Mouse (Mus musculus) layer of hippocampus, adult 18-20 months (tissue): ENCODE data around the gene Spag9. TPM values are rescaled to one million over a fixed set of nuclear protein-coding genes. Genes with fewer than 3 reads are reported as not detected.
A peak's percentile ranks its signal among the peaks of the same experiment; 100 is the strongest.

Experiments used
- DNase-seq, 2 experiments: peaks; one replicate each; pipeline ENCODE4 v3.0.0; 2022; ENCODE audit warnings: low spot score in 2 of 2
- long read RNA-seq: library from polyadenylated mRNA; stranded (forward); transcript quantifications from one replicate; pipeline ENCODE4 v2.0.0, GENCODE M21; 2021
- total RNA-seq, 2 experiments: library from RNA; stranded (reverse); gene quantifications; 2 replicates each; pipeline ENCODE4 v1.2.3; 2021

Gene Spag9
- total RNA-seq: 100 to 1,000 TPM; 212 to 219 TPM
- long read RNA-seq, full-length matches to known transcripts: 9 of 67 reads
- long read RNA-seq, partial matches to known transcripts: 24 of 67 reads
- long read RNA-seq, other reads (novel, unspliced or antisense): 34 of 67 reads

GRCm38 (mm10) chr11:93995720-93996305 is at the start of gene Spag9:
Gene Spag9, plus strand, starts transcription at chr11:93996091.
- peak; percentile 89 to 95 for DNase-seq

DNA sequence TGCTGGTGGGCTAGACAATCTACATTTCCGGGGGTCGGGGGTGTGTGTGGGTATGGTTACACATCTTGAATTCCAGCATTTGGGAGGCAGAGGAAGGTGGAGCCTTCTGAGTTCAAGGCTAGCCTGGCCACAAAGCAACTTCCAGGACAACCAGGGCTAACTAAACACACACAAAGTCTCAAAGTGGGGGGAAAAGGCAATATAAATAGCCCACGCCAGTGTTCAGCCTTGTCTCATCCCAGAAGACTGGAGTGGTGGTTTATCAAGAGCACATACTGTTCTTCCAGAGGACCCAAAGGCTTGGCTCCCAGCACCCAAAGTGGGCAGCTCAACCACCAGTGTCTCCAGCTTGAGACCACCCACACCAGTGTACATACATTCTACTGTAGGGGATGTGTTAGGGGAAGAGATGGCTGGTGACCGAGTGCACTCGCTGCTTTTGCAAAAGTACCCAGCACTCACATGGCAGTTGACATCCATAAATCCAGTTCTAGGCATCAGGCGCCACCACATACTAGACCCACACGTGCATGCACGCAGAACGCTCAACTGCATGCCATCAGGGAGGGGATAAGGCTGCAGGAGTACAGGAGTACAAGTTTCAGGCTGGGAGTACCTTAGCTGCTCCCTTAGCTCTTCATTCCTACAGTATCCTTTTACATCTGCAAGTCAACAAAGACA is 46.9 kb upstream of the Spag9 start:
- no peak for DNase-seq

GRCm38 (mm10) chr11:93950045-93950444 is 45.8 kb upstream of the Spag9 start:
- DNase-seq: no peak

GRCm38 (mm10) chr11:93952376-93952775 is 43.5 kb upstream of the Spag9 start:
- DNase-seq: no peak

DNA sequence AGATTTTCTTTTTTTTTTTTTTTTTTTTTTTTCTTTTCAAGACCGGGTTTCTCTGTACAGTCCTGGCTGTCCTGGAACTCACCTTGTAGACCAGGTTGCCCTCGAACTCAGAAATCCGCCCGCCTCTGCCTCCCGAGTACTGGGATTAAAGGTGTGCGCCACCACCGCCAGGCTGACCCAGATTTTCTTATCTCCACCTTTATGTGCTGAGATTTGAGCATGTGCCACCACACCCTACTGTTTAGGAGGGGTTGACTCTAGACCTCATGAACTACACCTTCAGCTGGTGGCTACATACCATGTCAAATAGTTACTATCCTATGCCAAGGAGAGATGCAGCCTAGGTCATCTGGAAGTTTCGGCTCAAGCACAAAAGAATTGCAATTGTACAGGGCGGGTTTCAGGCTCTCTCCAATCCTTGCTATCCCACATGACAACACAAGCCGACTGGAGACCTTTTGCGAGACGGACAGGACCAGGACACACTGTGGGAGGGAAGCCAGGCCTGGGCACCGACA is 41.1 kb upstream of the Spag9 start:
- no peak for DNase-seq

DNA sequence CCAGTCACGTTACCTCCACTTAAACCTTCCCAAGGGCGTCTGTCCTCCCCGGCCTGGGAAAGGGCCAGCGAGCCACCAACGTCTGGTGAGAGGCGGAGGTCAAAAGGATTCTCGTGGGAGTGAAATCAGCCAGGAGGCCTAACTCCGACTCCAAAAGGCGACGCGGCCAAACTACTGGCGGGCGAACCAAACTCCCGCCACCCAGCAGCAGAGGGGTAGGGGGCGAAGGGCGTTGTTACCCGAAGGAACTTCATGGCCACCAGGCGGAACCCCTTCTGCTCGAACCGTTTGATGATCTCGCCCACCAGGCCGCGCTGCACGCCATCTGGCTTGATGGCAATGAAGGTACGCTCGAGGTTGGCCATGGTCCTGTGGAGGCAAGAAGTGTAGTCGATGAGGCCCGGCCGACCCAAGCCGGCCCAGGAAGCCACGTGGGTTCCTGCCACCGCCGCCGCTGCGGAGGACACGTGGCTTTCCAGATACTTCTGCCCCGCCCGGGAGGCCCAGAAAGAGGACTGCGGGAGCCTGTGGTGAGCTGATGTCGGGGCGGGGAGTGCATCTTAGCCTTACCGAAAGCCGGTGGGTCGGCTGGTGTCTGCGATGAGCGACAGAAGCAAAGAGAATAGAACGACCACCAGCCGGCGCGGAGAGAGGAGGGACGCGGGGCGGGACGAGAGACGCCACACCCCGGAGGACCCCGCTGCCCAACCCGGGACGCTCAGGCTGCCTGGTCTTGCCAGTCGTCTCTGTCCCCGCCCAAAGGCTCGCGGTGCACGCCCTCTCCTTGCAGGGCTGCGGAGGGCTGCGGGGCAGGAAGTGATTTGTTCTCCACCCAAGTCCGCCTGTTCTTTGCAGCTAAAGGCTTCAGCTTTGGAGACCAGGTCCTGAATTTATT is 40.4 kb upstream of the Spag9 start:
- peak; percentile 85 to 88 for DNase-seq

GRCm38 (mm10) chr11:93956159-93956558 is 39.7 kb upstream of the Spag9 start, which contains the start of gene Nme2:
Gene Nme2, minus strand, starts transcription at chr11:93956259.
- DNase-seq: no peak

DNA sequence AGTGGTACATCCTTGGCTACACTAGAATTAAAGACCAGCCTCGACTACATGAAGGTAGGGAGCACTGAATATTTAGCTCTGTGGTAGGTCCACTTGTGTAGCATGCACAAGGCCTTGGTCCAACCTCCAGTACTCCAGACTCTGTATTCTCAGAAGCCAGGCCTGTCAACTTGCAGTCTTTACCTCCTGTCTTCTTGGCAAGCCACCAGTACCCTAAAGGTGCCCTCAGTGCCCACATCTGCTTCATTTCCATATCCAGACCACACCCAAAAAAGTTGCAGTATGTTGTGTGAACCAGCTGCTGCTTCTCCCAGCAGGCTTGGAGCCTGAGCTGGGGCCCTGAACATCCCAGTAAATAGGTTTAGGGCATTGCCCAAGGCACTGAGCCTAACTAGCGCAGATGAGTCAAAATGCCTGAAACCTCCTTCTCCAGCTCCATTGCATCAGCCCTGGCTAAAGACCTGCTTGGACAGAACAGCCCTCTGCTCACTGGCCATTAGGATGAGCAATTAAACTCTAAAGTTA is 38.8 kb upstream of the Spag9 start:
- no peak for DNase-seq

DNA sequence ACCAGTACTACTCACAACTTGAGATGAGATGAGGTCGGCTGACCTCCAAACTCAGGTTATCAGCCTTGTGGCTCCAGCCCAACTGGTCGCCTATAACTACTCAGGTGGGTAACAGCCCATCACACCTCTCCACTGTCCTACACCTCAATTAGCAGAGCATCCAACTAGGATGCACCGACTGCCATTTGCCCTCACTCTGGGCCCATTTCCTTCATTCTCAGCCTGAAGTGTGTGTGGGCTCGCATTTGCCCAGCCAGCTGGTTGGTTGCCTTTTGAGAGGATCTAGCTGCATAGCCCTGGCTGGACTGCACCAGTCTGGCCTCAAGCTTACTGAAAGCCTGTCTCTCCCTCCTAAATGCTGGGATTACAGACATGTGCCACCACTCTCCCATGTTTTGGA is 38.1 kb upstream of the Spag9 start:
- DNase-seq: no peak

DNA sequence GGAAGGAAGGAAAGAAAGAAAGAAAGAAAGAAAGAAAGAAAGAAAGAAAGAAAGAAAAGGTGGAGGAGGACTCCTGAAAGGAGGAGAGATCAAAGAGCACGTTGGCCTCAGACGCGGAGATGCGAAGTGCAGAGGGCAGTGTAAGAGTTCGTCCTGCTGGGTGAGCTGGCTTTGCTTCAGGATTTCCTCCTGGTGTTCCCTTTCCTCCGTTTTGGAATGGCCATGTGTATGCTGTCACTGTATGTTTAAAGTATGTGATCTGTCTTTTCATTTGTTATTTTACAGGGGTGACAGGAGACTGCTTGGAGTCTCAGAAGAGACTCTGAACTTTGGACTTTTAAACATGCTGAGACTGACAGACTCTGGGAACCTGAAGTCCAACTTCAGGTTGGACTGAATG is 34.4 kb upstream of the Spag9 start:
- no peak for DNase-seq

GRCm38 (mm10) chr11:93963013-93963412 is 32.9 kb upstream of the Spag9 start:
- no peak for DNase-seq

DNA sequence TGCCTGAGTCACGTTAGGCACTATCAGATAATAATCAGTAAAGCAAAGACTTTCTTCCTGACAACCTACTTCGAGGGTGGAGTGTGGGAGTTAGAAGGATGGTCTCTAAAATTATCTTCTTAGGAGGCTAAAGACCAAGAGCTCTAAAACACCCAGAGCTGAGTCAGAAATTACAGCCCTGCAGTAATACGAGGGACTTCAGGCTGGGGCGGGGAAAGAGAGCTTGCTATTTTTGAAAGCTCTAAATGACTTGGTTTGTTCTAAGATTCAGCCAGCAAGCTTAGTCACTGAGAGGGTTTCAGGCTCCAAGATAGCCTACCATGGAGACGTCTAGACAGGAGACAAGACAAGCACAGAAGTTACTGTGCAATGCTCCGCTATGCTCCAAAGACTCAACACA is 30.5 kb upstream of the Spag9 start:
- DNase-seq: no peak

GRCm38 (mm10) chr11:93967381-93967780 is 28.5 kb upstream of the Spag9 start:
- DNase-seq: no peak

GRCm38 (mm10) chr11:93968005-93968847 is 27.7 kb upstream of the Spag9 start, which contains the start of the genes Gm20390 and Nme1:
Gene Gm20390, minus strand, starts transcription at chr11:93968293.
Gene Nme1, minus strand, starts transcription at chr11:93968521.
- peak; percentile 95 to 99 for DNase-seq

GRCm38 (mm10) chr11:93968848-93969128 is 27.1 kb upstream of the Spag9 start:
- no peak for DNase-seq

DNA sequence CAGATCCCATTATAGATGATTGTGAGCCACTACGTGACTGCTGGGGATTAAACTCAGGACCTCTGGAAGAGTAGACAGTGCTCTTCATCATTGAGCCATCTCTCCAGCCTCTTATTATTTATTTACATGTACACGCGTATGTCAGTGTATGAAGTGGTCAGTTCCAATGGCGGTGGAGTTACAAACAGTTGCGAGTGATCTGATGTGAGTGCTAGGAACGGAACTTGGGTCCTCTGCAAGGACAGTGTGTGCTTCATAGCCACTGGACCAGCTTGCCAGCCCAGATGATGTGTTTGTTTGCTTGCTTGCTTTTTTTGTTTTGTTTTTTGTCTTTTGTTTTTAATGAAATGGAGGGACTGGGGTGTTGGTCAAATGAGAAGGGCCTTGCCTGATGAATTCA is 26.7 kb upstream of the Spag9 start:
- DNase-seq: no peak

DNA sequence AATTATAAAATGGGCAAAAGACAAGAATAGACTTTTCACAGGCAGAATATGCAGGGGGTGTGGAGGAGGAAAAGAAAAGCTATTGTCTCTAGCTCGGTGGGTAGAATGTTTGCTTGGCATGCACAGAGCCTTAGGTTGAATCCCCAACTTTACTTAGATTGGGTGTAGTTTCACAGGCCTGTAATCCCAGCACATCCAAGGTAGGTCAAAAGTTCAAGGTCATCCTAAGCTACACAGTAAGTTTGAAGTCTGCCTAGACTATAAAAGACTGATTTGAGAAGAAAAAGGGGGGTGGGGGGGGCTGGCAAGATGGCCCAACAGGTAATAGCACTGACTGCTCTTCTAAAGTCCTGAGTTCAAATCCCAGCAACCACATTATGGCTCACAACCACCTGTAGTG is 26.1 kb upstream of the Spag9 start:
- DNase-seq: no peak

DNA sequence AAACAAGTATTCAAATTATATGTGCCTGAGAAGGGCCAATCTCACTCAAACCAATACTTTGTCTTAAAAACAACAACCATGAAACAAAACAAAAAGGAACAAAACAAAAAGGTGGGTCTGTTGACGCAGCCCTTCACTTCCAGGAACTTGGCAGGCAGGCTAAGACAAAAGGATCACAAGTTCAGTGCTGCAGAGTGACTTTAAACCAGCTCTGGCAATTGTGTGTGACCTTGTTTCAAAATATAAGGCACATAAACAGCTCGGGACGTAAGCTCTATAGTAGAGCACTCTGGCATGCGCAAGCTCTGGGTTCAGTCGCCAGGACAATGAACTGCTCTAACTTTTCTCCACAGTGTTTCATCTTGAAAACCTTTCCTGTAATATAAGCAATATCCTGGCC is 22.9 kb upstream of the Spag9 start:
- DNase-seq: no peak

- DNase-seq: no peak
Observed at GRCm38 (mm10) chr11:93979502-93980049, 16.3 kb upstream of the Spag9 start.

DNA sequence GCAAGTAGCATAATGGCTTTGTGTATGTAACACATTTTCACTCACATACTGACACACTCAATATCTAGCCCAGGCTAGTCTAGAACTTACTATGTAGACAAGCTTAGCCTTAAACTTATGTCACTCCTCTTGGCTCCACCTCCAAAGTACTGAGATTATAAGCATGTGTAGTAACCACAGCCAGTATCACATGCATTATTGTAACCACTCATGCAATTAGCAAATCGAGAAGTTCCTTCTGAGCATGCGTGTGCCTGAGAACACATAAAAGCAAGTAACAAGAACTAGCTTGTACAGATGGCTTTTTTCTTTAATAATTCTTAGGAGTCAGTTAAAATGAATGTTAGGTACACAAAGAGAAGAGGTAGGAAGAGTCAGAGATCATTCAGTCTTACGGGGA is 11.3 kb upstream of the Spag9 start:
- no peak for DNase-seq
